Mouse (Mus musculus) thymus, adult 2 months (tissue): Measurements from ENCODE around the gene Ccp110. TPM values are rescaled to one million over a fixed set of nuclear protein-coding genes. Genes with fewer than 3 reads are reported as not detected.
A peak's percentile ranks its signal among the peaks of the same experiment; 100 is the strongest.

ENCODE experiments used
- DNase-seq: peaks from one replicate; pipeline ENCODE4 v3.0.0; 2021
- H3K27ac ChIP-seq: fragments of 200-500 bp; 2 replicates; pipeline ENCODE4 v1.5.1; 2012; ENCODE audit warnings: low read length, control low read depth; ENCODE audit not compliant: control insufficient read depth, insufficient read depth
- H3K27me3 ChIP-seq: fragments of 200-500 bp; 2 replicates; pipeline ENCODE4 v1.6.1; 2012; ENCODE audit warnings: mild to moderate bottlenecking, low read length, moderate library complexity, mixed read lengths; ENCODE audit not compliant: control insufficient read depth, insufficient read depth
- H3K36me3 ChIP-seq: fragments of 200-500 bp; 2 replicates; pipeline ENCODE4 v1.6.1; 2012; ENCODE audit warnings: mild to moderate bottlenecking, low read length, moderate library complexity; ENCODE audit not compliant: control insufficient read depth, insufficient read depth
- H3K4me1 ChIP-seq: fragments of 200-500 bp; replicated peaks from 2 replicates; pipeline ENCODE4 v1.6.1; 2012; ENCODE audit warnings: low read length; ENCODE audit not compliant: control insufficient read depth, insufficient read depth
- H3K4me3 ChIP-seq: fragments of 200-500 bp; 2 replicates; pipeline ENCODE4 v1.5.1; 2012; ENCODE audit warnings: mild to moderate bottlenecking, low read length, control low read depth, moderate library complexity; ENCODE audit not compliant: control insufficient read depth, insufficient read depth
- CTCF ChIP-seq: fragments of 200-500 bp; IDR thresholded peaks from 2 replicates; pipeline ENCODE4 v1.5.1; 2012; ENCODE audit warnings: mild to moderate bottlenecking, control low read depth, low read length, moderate library complexity, borderline replicate concordance; ENCODE audit not compliant: control insufficient read depth, poor library complexity, insufficient read depth; ENCODE audit errors: extremely low read depth
- POLR2A ChIP-seq: fragments of 200-500 bp; IDR thresholded peaks from 2 replicates; pipeline ENCODE4 v1.6.1; 2012; ENCODE audit warnings: mild to moderate bottlenecking, low read length, control low read depth, moderate library complexity; ENCODE audit not compliant: control insufficient read depth, poor library complexity, insufficient read depth; ENCODE audit errors: extremely low read depth
- WGBS: fragments of 180-500 bp; shearing (Covaris S2); methylation state at CpG from one replicate; pipeline ENCODE4 v1.1.7; 2018; 5-methylcytosine and 5-hydroxymethylcytosine counted together
- polyA plus RNA-seq: library from polyadenylated mRNA; depleted of rRNA; stranded (reverse); fragments of >200 nt; gene quantifications from 2 replicates; pipeline ENCODE4 v1.2.3, GENCODE M21; 2012

Gene Ccp110
- polyA plus RNA-seq, 1 experiment = 7.3 TPM

DNA sequence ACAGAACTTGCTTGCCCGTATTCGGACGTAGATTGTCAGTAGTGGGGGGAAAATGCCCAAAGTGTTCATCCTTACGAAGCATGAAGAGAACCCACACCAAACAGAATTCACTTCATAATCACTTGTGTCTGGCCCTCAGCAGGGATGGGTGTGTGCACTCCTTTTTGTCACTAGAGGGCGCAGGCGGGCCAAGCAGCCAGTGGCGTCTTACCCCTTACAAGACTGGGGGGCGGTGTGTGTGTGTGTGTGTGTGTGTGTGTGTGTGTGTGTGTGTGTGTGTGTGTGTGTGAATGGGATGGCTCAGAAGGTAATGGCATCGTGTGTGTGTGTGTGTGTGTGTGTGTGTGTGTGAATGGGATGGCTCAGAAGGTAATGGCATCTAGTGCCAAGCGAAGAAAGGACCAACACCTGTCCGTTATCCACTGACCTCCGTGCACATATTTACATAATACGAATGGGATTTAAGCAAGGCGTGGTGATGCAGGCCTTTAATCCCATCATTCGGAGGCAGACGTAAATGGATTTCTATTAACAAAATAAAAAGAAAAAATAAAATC is 27.7 kb downstream of the Ccp110 start, which contains the start of gene Vps35l:
Vps35l (plus strand) TSS at position 252 of the 557 bp plus-strand sequence.
- Histone ChIP-seq H3K27me3 (no peaks in the 10 kb centered on the region), H3K27ac (peak within 1 kb of the TSS; percentile 30), H3K36me3 (no peaks in the 10 kb centered on the region), H3K4me3 (peak within 1 kb of the TSS; percentile 96), H3K4me1 (peaks cover 14% of the 10 kb centered on the region)
- TF ChIP-seq CTCF = peak; percentile 85
- TF ChIP-seq POLR2A = no peak
- DNase-seq = peak; percentile 85
- WGBS = 1% methylated on average over 16 of the region's 16 CpGs

DNA sequence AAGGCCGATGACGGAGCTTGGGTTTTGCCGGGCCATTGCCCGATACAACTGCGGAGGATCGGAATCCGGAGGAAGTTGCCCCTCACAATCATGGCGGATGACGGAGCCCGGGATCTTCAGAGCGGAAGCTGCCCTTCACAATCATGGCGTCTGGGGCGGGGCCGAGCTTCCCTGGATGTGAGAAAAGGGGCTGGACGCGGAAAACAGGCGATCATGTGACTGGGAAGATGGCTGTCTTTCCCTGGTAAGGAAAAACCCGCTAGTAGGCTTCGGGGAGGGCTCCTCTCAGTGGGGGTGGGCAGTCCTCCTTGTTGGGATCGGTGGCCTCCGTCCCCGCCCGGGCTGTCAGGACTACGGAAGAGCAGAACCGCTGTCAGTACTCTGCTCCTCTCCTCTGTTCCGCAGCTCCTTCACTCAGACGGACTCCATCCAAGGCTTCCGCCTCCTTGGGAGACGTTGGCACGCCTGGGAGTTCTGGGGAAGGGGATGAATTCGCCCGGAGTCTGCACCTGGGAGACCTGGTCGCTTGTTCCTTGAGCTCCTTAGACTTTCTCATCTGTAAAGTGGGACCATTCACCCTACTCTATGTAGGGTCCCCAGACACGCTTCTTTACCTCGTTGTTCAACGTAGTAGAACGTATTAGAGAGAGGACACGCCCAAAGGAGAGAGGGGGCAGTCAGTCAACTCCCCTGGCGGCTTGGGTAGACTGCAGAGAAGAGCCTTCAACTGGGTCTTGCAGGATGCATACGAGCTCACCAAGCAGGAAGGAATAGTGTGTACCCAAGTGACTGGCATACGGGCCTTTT is 28.4 kb downstream of the Ccp110 start:
- H3K36me3 ChIP-seq = no peaks in the 10 kb centered on the region
- 0 out of 2 replicates have a peak, but pooled peaks have one; percentile 30 for TF ChIP-seq CTCF
- peak; percentile 43; the same call in 1 of the 2 replicates for TF ChIP-seq POLR2A
- H3K27me3 ChIP-seq = no peaks in the 10 kb centered on the region
- WGBS = 3% methylated on average over 41 of the region's 41 CpGs
- H3K4me1 ChIP-seq = peaks cover 14% of the 10 kb centered on the region
- peak; percentile 93 for DNase-seq
- H3K4me3 ChIP-seq = peak overlapping the region; percentile 96
- H3K27ac ChIP-seq = peak overlapping the region; percentile 30

DNA sequence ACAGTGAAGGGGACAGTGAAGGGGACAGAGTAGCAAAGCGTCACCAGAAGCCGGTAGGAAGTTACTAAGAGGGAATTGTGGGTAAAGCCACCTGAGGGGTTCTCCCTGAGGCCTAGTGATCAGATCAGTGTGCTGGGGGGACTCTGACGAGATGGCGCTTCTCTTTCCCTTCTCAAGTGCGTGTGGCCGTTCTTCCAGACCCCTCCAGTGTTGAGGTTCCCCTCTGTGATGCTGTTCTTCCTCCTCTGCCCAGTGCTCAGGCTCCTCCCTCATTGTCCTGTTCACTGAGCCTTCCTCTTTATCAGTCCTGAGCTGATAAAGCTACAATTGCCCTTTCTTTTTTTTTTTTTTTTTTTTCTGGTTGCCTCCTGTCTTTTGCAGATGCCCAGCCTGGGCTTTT is 29.9 kb downstream of the Ccp110 start:
- Histone ChIP-seq H3K27ac (no peak overlapping the region), H3K4me3 (no peak overlapping the region), H3K27me3 (no peaks in the 10 kb centered on the region), H3K36me3 (peaks cover 11% of the 10 kb centered on the region), H3K4me1 (peaks cover 14% of the 10 kb centered on the region)
- DNase-seq = no peak
- TF ChIP-seq POLR2A (no peak), CTCF (no peak)
- WGBS = 83% methylated on average over 6 of the region's 6 CpGs

DNA sequence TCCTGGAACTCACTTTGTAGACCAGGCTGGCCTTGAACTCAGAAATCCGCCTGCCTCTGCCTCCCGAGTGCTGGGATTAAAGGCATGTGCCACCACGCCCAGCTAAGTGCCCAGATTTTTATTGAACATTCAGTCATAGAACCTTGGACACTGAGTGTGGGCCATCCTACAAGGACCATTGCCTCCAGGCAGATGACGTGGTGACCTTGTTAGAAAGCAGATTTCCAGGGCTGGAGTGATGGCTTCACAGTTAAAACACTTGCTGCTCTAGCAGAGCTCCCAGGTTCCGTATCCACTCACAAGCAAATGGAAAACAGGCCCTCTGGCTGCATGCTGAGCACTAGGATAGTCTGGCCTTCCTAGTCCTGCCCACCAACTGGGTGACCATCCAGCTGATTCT is 32.4 kb downstream of the Ccp110 start:
- TF ChIP-seq POLR2A = no peak
- no peak for TF ChIP-seq CTCF
- no peak overlapping the region for H3K27ac ChIP-seq
- H3K4me3 ChIP-seq = no peak overlapping the region
- peaks cover 14% of the 10 kb centered on the region for H3K4me1 ChIP-seq
- H3K27me3 ChIP-seq = no peaks in the 10 kb centered on the region
- no peak for DNase-seq
- peaks cover 31% of the 10 kb centered on the region for H3K36me3 ChIP-seq
- WGBS = 98% methylated on average over 5 of the region's 5 CpGs

DNA sequence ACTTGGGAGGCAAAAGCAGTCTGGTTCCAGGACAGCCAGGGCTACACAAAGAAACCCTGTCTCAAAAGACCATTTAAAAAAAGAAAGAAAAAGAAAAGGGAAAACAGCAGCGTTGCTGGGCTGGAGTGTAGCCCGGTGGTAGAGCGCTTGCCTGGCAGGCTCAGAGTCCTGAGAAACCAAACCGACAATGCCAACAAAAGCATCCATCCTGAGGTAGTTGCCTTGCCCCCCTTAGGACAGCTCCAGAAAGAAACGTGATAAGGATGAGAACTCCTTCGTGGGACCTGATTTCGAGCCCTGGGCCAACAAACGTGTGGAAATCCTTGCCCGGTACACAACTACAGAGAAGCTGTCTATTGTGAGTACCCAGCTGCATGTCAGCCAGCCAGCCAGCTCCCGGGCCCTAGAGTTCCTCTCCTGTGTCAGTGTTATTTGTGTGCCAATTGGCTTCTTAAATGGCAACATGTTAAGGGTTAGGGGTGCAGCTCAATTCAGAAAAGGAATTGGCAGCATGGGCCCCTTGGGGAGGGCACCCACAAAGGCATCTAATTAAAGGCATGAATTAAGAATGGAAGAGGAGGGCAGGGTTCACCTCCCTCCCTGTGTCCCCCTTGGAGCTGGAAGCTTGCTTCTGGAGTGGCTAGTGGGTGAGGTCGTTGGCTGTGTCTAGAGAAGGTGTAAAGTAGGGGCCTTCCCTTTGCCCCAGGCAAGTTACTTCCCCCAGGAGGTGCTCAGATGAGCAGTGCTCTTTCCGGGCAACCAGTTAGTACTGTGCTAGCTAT is 35.7 kb downstream of the Ccp110 start:
- no peaks in the 10 kb centered on the region for H3K4me1 ChIP-seq
- no peak overlapping the region for H3K4me3 ChIP-seq
- WGBS = 96% methylated on average over 12 of the region's 12 CpGs
- no peak overlapping the region for H3K27ac ChIP-seq
- TF ChIP-seq CTCF (no peak), POLR2A (no peak)
- peaks cover 40% of the 10 kb centered on the region for H3K36me3 ChIP-seq
- DNase-seq = no peak
- no peaks in the 10 kb centered on the region for H3K27me3 ChIP-seq

DNA sequence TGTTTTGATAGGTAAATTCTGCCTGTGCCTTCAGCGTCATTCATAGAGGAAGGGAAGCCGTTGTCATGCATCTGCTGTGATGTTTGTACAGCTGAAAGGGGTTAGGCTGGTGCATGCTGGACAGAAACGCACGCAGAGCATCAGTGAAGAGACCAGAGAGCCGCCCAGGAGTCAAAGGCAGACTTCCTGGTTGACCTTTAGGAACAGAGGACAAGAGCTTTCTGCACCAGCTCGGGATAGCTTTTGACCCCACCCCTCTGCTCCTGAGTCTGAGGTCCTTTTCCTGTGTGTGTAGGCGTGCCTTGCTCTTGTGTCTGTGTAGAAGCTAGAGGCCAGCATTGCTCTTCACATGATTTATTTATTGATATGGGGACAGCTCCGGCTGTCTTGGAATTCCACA is 37.4 kb downstream of the Ccp110 start:
- peaks cover 43% of the 10 kb centered on the region for H3K36me3 ChIP-seq
- DNase-seq = no peak
- no peaks in the 10 kb centered on the region for H3K4me1 ChIP-seq
- TF ChIP-seq POLR2A (no peak), CTCF (no peak)
- no peak overlapping the region for H3K27ac ChIP-seq
- no peaks in the 10 kb centered on the region for H3K27me3 ChIP-seq
- H3K4me3 ChIP-seq = no peak overlapping the region
- 97% methylated on average over 8 of the region's 8 CpGs for WGBS
